Mouse (Mus musculus) heart, postnatal 0 days (tissue): ENCODE measurements at regions not wholly inside any gene's neighbourhood (a gene's known extent, or its start where the extent isn't known, plus 50 kb on each side); places are given as distances from the start of the nearest gene placed in this dataset.

ENCODE experiments used
- CTCF ChIP-seq: IDR thresholded peaks from 2 replicates; pipeline ENCODE4 v1.5.1; 2016; ENCODE audit warnings: antibody characterized with exemption, control low read depth, low read depth
- EP300 ChIP-seq: IDR thresholded peaks from 2 replicates; pipeline ENCODE4 v1.6.1; 2016; ENCODE audit warnings: antibody characterized with exemption, low read depth

DNA sequence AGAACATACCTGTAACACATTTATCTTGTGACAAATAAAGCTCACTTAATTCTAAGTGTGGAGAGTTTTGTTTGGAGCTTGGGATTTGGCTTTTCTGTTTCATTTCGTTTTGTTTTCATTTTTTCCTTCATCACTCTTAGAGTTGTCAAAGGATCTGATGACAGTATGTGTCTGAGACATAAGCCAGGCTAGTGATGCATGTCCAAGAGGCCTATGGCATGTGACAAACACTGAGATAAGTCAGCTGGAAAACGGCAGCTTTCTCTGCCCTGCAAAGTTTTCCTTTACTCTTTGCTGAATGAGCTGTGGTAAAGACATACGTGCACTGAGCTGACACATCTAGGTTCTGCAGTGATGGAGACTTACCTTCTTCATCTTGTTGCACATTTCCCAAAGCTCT, 58.3 kb upstream of the Nampt start:
- peak; percentile 96 for TF ChIP-seq EP300
- no peak for TF ChIP-seq CTCF
